Mouse (Mus musculus) neural tube, embryonic 12.5 days (tissue): ENCODE measurements around the gene Ccnj. TPM values are rescaled to one million over a fixed set of nuclear protein-coding genes. Genes with fewer than 3 reads are reported as not detected.

Experiments used
- ATAC-seq: fragments of 200-750 bp; cut with Nextera tagmentation; 2 replicates; pipeline ENCODE4 v1.8.0; 2017; ENCODE audit warnings: low read depth, mild to moderate bottlenecking, moderate TSS enrichment, moderate library complexity; ENCODE audit not compliant: low FRiP score
- H3K27ac ChIP-seq: fragments of 300-500 bp; sonication (generic); 2 replicates; pipeline ENCODE4 v1.5.1; 2016
- H3K27me3 ChIP-seq: fragments of 300-500 bp; sonication (generic); replicated peaks from 2 replicates; pipeline ENCODE4 v1.6.1; 2016; ENCODE audit warnings: mild to moderate bottlenecking
- H3K36me3 ChIP-seq: fragments of 300-500 bp; sonication (generic); 2 replicates; pipeline ENCODE4 v1.6.1; 2016; ENCODE audit warnings: mild to moderate bottlenecking
- H3K4me1 ChIP-seq: fragments of 300-500 bp; sonication (generic); 2 replicates; pipeline ENCODE4 v1.6.1; 2016
- H3K4me2 ChIP-seq: fragments of 300-500 bp; sonication (generic); replicated peaks from 2 replicates; pipeline ENCODE4 v1.6.1; 2016; ENCODE audit warnings: mild to moderate bottlenecking
- H3K4me3 ChIP-seq: fragments of 300-500 bp; sonication (generic); 2 replicates; pipeline ENCODE4 v1.5.1; 2016
- H3K9ac ChIP-seq: fragments of 300-500 bp; sonication (generic); 2 replicates; pipeline ENCODE4 v1.6.1; 2016; ENCODE audit warnings: mild to moderate bottlenecking
- H3K9me3 ChIP-seq: fragments of 300-500 bp; sonication (generic); 2 replicates; pipeline ENCODE4 v1.6.1; 2016; ENCODE audit warnings: mild to moderate bottlenecking
- WGBS: fragments of 180-500 bp; shearing (Covaris S2); methylation state at CpG from one replicate; pipeline ENCODE4 v1.1.7; 2016; 5-methylcytosine and 5-hydroxymethylcytosine counted together
- microRNA-seq: library from miRNA; unstranded; fragments of <30 nt; microRNA quantifications from one replicate; pipeline ENCODE4, GENCODE M21; 2017
- polyA plus RNA-seq: library from polyadenylated mRNA; unstranded; fragments of >200 nt; fragmentation: Nextera tagmentation; extraction: Ambion mirVana; gene quantifications from 2 replicates; pipeline ENCODE4 v1.2.1, GENCODE M21; 2016

Gene Ccnj
- polyA plus RNA-seq, 1 experiment from 2014 or later = 28.2 TPM

- Histone ChIP-seq H3K27ac (no peak overlapping the region), H3K4me2 (no peak overlapping the region), H3K4me1 (no peaks in the 10 kb centered on the region), H3K36me3 (no peaks in the 10 kb centered on the region), H3K9me3 (no peaks in the 10 kb centered on the region), H3K9ac (no peak overlapping the region), H3K4me3 (no peak overlapping the region), H3K27me3 (peaks cover 22% of the 10 kb centered on the region; the same call in 1 of the 2 replicates)
- ATAC-seq = no peak
- 42% methylated on average over 5 of the region's 5 CpGs for WGBS
These were observed 37.2 kb downstream of the Ccnj start for GRCm38 (mm10) chr19:40868284-40868683.

GRCm38 (mm10) chr19:40869425-40870105 is 38.5 kb downstream of the Ccnj start:
- Histone ChIP-seq H3K27me3 (peaks cover 21% of the 10 kb centered on the region), H3K36me3 (no peaks in the 10 kb centered on the region), H3K9ac (no peak overlapping the region), H3K4me2 (no peak overlapping the region), H3K27ac (no peak overlapping the region), H3K9me3 (no peaks in the 10 kb centered on the region), H3K4me3 (no peak overlapping the region), H3K4me1 (no peaks in the 10 kb centered on the region)
- no peak for ATAC-seq
- WGBS = 90% methylated on average over 3 of the region's 3 CpGs

GRCm38 (mm10) chr19:40872955-40873665 is 42.0 kb downstream of the Ccnj start:
- no peaks in the 10 kb centered on the region for H3K9me3 ChIP-seq
- no peaks in the 10 kb centered on the region for H3K36me3 ChIP-seq
- ATAC-seq = peak; percentile 99
- peak overlapping the region; percentile 46 for H3K4me3 ChIP-seq
- H3K4me2 ChIP-seq = peak overlapping the region; percentile 64
- 3% methylated on average over 51 of the region's 51 CpGs for WGBS
- peak overlapping the region; percentile 60 for H3K9ac ChIP-seq
- H3K4me1 ChIP-seq = no peaks in the 10 kb centered on the region
- H3K27me3 ChIP-seq = peaks cover 42% of the 10 kb centered on the region
- H3K27ac ChIP-seq = peak overlapping the region; percentile 74

GRCm38 (mm10) chr19:40881700-40882099 is 50.6 kb downstream of the Ccnj start:
- ATAC-seq = no peak
- no peak overlapping the region for H3K27ac ChIP-seq
- H3K9me3 ChIP-seq = no peaks in the 10 kb centered on the region
- peaks cover 50% of the 10 kb centered on the region for H3K27me3 ChIP-seq
- H3K4me2 ChIP-seq = no peak overlapping the region
- no peaks in the 10 kb centered on the region for H3K4me1 ChIP-seq
- H3K9ac ChIP-seq = no peak overlapping the region
- WGBS = 91% methylated on average over 4 of the region's 4 CpGs
- H3K36me3 ChIP-seq = no peaks in the 10 kb centered on the region
- no peak overlapping the region for H3K4me3 ChIP-seq

- H3K27me3 ChIP-seq = peaks cover 43% of the 10 kb centered on the region
- WGBS = 79% methylated on average over 1 of the region's 1 CpGs
These were observed 57.8 kb downstream of the Ccnj start for GRCm38 (mm10) chr19:40888887-40889286.

GRCm38 (mm10) chr19:40894071-40894506 is 63.0 kb downstream of the Ccnj start:
- no peaks in the 10 kb centered on the region for H3K9me3 ChIP-seq
- 47% methylated on average over 21 of the region's 21 CpGs for WGBS

More at GRCm38 (mm10) chr19:40888887-40889286, 57.8 kb downstream of the Ccnj start:
- H3K9me3 ChIP-seq = no peaks in the 10 kb centered on the region
- no peak for ATAC-seq
- no peaks in the 10 kb centered on the region for H3K4me1 ChIP-seq
- no peaks in the 10 kb centered on the region for H3K36me3 ChIP-seq
- H3K4me3 ChIP-seq = no peak overlapping the region
- no peak overlapping the region for H3K27ac ChIP-seq
- H3K4me2 ChIP-seq = no peak overlapping the region
- H3K9ac ChIP-seq = no peak overlapping the region

GRCm38 (mm10) chr19:40894519-40895392 is 63.7 kb downstream of the Ccnj start, which contains the start of gene Zfp518a:
Zfp518a (plus strand) TSS chr19:40894705.
- H3K9me3 ChIP-seq = no peaks in the 10 kb centered on the region
- no peaks in the 10 kb centered on the region; the same call in 1 of the 2 replicates for H3K36me3 ChIP-seq
- H3K4me1 ChIP-seq = no peaks in the 10 kb centered on the region
- H3K9ac ChIP-seq = peak within 1 kb of the TSS; percentile 73
- H3K27ac ChIP-seq = peak within 1 kb of the TSS; percentile 65
- peak within 1 kb of the TSS; percentile 67 for H3K4me2 ChIP-seq
- peak within 1 kb of the TSS; percentile 74 for H3K4me3 ChIP-seq
- under 1% methylated on average over 89 of the region's 89 CpGs for WGBS
- peaks cover 17% of the 10 kb centered on the region for H3K27me3 ChIP-seq
- ATAC-seq = peak; percentile 90

More at GRCm38 (mm10) chr19:40894071-40894506, 63.0 kb downstream of the Ccnj start:
- Histone ChIP-seq H3K4me3 (peak overlapping the region; percentile 74), H3K9ac (peak overlapping the region; percentile 73), H3K27ac (peak overlapping the region; percentile 65), H3K4me2 (peak overlapping the region; percentile 67), H3K4me1 (no peaks in the 10 kb centered on the region), H3K36me3 (no peaks in the 10 kb centered on the region; the same call in 1 of the 2 replicates), H3K27me3 (peaks cover 21% of the 10 kb centered on the region)
- peak; percentile 39; the same call in 1 of the 2 replicates for ATAC-seq

- H3K4me2 ChIP-seq = peak overlapping the region; percentile 67
- H3K4me3 ChIP-seq = peak overlapping the region; percentile 74
- H3K27me3 ChIP-seq = peaks cover 17% of the 10 kb centered on the region
- peak overlapping the region; percentile 73 for H3K9ac ChIP-seq
- no peaks in the 10 kb centered on the region for H3K9me3 ChIP-seq
- 2% methylated on average over 6 of the region's 6 CpGs for WGBS
- ATAC-seq = no peak; the same call in 1 of the 2 replicates
- H3K4me1 ChIP-seq = no peaks in the 10 kb centered on the region
- no peaks in the 10 kb centered on the region; the same call in 1 of the 2 replicates for H3K36me3 ChIP-seq
- peak overlapping the region; percentile 65; the same call in 1 of the 2 replicates for H3K27ac ChIP-seq
These were observed 64.3 kb downstream of the Ccnj start for GRCm38 (mm10) chr19:40895393-40895703.

Small RNA genes within 50 kb of the gene (microRNA-seq; reads per million reads assigned to microRNA genes)
- gene Mir8092 = 1.5 reads per million

Other genes starting within 250 kb of the Ccnj start
- gene Aldh18a1, start 242.8 kb upstream of the Ccnj start, polyA plus RNA-seq = 76.2 and 77.5 TPM in 2 replicates
- 11.1 and 11.7 TPM in 2 replicates for gene Tctn3, start 219.0 kb upstream of the Ccnj start, polyA plus RNA-seq
- gene Entpd1, start 218.9 kb upstream of the Ccnj start, polyA plus RNA-seq = 8.7 and 10.4 TPM in 2 replicates
- gene Cc2d2b, start 82.5 kb upstream of the Ccnj start, polyA plus RNA-seq = 0.08 and 0.32 TPM in 2 replicates
- gene Zfp518a, start 63.4 kb downstream of the Ccnj start, polyA plus RNA-seq = 9.7 and 11.9 TPM in 2 replicates
- 0.58 and 0.64 TPM in 2 replicates for gene Blnk, start 163.3 kb downstream of the Ccnj start, polyA plus RNA-seq
- gene Dntt, start 198.0 kb downstream of the Ccnj start, polyA plus RNA-seq = 0.15 and 0.17 TPM in 2 replicates
- gene Opalin, start 245.8 kb downstream of the Ccnj start, polyA plus RNA-seq = not detected in 2 replicates